Mouse (Mus musculus) layer of hippocampus, adult 9-11 months (tissue): ENCODE results near the gene Kcnk2.
"Not testable (repeated sequence)": the region's sequence is repeated elsewhere in the genome, so short reads cannot be mapped to it uniquely, and the experiment has no call there.

Source experiments
- DNase-seq: peaks from one replicate; pipeline ENCODE4 v3.0.0; 2022

Kcnk2 gene

GRCm38 (mm10) chr1:189342416-189343104 lies 59.5 kb downstream of the Kcnk2 start:
- no peak for DNase-seq

GRCm38 (mm10) chr1:189341381-189341917 lies 60.6 kb downstream of the Kcnk2 start:
- no peak for DNase-seq

GRCm38 (mm10) chr1:189315896-189316295 lies 86.2 kb downstream of the Kcnk2 start:
- no peak for DNase-seq

GRCm38 (mm10) chr1:189314495-189314894 lies 87.6 kb downstream of the Kcnk2 start:
- DNase-seq = no peak

GRCm38 (mm10) chr1:189313750-189314149 lies 88.3 kb downstream of the Kcnk2 start:
- no peak for DNase-seq

GRCm38 (mm10) chr1:189310145-189310544 lies 91.9 kb downstream of the Kcnk2 start:
- no peak for DNase-seq

DNA sequence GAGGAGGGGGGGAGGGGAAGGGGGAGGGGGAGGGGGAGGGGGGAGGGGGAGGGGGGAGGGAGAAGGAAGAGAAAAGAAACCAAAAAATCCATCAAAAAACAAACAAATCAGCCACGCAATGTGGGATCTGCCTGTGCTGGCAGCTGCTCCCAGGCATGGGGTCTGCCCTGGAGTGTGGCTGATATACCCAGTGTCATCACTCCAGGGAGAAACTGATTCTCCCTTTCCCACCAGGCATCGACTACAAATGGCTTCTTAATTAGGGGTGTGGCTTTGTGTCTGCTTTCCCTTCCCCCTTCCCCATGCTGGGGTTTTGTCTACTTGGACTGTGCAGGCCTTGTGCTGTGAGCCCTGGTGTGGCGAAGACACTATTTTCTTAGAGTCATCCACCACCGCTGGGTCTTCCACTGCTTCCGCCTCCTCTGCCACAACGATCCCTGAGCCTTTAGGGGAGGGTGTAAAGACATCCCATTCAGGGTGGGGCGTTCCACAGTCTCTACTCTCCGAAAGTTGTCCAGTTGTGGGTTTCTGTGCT lies 97.0 kb downstream of the Kcnk2 start:
- DNase-seq = no peak

DNA sequence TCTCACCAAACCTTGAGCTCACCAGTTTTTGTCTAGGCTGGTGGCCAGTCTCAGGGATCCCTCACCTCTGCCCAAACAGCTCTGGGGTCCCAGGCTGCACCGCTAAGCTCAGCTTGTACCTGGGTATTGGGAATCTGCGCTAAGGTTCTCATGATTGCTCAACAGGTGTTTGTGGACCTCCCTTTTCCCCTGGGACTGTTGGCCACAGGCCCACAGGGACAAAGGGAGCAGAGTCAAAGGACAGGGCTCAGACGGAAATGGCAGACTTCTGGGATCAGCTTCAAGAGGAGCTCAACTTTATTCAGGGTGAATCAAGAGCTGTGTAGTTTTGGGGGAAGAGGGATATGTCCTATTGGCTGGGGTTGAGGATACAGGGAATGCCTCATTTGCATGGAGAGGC lies 99.1 kb downstream of the Kcnk2 start:
- DNase-seq = no peak

DNA sequence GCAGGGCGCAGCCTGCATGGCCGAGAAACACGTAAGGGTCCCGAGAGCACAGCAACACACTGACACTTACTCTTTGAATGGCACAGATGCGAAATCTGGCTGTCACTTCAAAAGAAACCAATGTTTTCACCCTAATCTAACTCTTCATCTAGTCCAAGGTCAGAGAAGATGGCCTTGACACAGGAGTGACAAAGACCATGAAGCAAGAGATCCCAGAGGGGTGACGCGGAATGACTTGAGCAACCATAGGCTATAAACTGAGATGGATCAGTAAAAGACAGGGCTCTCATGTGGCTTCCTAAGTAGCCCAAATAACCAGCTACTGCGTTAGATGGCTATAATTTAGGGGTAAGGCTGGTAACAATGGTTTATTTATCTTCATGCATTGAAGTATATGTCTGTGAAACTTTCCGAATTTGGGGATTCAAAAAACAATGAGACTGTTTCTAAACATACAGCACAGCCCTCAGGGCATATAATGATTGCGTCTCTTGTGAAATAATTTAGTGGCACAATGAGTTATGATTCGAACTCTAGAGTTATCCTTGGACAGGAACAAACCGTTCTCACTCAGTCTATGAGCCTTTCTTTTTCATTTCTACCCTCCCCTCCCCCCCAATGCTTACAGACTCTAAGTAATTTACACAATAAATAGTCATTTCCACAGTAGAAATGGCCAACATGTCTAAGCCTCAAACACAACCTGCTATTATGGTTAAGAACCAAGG lies 108.2 kb downstream of the Kcnk2 start:
- DNase-seq = no peak

GRCm38 (mm10) chr1:189290885-189291284 lies 111.2 kb downstream of the Kcnk2 start:
- peak; percentile 65 for DNase-seq

DNA sequence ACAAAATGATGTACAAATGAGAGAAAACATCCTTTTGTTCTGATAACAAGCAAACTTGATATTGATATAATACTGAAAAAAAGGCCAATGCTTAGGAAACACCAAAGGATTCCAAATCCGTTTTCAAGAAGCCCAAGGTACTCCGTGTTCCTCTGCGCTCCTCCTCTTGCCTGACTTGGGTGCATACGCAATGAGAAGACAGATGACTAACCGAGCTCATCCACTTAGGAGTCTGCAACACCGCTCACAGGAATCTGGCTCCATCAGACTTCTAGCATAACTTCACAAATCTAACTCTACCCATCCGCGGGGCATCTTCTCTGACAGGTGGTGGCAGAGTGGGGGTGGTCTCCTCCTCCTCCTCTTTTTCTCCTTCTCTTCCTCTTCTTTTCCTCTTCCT lies 113.1 kb downstream of the Kcnk2 start:
- DNase-seq = no peak

GRCm38 (mm10) chr1:189272281-189272680 lies 129.8 kb downstream of the Kcnk2 start:
- DNase-seq = peak; percentile 21

GRCm38 (mm10) chr1:189253631-189254030 lies 148.4 kb downstream of the Kcnk2 start:
- no peak for DNase-seq

- no peak for DNase-seq
Measured at GRCm38 (mm10) chr1:189253207-189253606, 148.9 kb downstream of the Kcnk2 start.

DNA sequence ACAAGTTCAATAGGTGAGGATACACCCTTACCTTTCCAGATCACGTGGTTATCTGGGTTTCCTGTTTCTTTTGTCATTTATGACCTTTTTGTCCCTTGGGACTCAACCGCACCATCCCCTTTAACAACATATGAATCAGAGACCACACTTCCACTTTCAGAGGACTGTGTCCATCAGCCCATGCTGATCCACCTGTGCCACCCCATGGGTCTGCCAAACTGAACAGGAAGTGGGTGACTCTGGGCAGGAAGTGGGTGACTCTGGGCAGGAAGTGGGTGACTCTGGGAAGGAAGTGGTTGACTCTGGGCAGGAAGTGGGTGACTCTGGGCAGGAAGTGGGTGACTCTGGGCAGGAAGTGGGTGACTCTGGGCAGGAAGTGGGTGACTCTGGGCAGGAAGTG lies 158.9 kb downstream of the Kcnk2 start:
- not testable (repeated sequence) for DNase-seq

DNA sequence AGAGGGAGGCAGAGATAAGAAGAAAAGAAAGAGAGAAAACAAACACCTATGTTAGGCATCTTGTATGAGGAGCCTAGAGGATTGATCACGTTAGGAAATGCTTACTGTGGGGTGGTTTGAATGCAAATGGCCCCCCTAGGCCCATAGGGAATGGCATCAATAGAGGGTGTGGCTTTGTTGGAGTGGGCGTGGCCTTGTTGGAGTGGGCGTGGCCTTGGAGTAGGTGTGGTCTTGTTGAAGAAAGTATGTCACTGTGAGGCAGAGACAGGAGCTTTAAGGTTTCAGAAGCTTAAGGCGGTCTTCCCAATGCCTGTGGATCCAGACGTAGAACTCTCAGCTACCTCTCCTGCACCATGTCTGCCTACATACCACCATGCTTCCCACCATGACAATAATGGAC lies 166.8 kb downstream of the Kcnk2 start:
- no peak for DNase-seq

DNA sequence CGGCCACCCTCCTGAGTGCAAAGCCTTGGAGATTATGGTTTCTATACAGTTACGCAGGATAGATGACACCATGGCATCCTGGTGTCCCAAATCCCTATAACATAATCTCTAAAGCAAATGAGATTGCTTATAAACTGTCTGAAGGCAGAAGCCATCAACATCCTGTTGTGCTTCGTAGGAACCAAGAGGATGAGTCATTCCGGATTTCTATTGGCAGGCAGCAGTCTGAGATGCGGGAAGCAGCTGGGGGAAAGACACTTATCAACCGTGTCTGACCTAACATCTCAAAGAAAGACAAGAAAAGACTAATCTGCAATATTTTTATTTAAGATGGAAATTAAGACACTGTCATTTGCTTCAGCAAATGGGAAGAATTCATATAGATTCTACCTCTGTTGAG lies 169.2 kb downstream of the Kcnk2 start:
- no peak for DNase-seq

GRCm38 (mm10) chr1:189228222-189229084 lies 173.6 kb downstream of the Kcnk2 start:
- DNase-seq = peak; percentile 39

- no peak for DNase-seq
Measured at GRCm38 (mm10) chr1:189227479-189227878, 174.6 kb downstream of the Kcnk2 start.

DNA sequence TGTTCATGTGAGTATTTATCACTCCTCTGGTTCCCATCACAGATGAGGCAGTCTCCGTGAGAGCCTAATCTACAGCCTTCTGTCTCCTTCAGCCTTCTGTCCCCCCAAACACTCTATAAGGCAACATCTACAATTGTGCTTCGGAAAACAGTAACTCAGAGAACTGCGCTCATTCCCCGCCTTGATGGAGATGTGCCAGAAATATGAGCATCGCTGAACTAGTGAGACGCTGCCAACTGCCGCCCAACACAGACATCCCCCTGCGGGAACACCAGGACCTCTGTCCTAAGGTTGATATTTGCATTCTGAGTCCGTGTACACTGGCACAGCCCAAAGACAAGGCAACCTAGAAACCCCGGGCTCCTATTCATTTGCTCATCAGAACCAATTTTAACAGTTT lies 183.0 kb downstream of the Kcnk2 start:
- peak; percentile 22 for DNase-seq

DNA sequence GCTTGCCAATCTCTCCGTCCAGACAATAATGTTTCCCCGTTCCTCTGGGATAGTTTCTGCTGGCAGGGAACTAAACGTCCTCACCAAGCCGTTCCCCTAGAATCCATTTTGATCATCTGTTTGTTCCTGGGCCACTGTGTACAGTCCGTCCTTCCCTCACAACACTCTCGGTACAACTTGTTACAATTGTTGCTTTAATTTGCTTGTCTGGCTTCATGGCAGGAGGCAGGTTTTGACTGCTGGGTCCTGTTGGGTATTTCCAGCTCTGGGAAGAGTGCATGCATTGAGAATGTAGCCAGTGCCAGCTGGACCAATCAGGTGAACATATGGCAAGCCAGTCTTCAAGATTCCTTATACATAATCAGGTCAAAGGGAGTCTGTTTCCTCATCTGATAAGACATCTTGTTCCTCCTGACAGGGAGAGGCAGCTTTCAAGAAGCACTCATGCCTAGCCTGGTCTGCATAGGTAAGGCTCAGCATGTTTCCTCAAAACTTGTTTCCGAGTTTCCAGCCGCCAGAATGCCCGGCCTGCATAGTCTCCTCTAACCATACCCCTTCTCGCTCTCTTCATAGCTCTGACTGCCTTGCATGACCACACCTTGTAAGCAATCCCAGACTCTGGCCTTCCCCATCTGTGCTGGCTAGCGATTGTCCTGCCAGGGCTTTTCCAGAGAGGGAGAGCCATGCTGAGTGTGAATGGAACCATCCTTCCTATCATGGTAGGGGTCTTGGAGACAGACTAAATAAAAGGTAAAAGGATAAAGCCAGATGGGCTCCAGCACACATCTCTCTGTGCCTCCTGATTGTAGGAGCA lies 184.1 kb downstream of the Kcnk2 start:
- peak; percentile 44 for DNase-seq

- DNase-seq = no peak
Measured at GRCm38 (mm10) chr1:189215131-189215530, 186.9 kb downstream of the Kcnk2 start.
